Comparison of ENCODE assay signal across 7 mouse cellular contexts in the genomic region with DNA sequence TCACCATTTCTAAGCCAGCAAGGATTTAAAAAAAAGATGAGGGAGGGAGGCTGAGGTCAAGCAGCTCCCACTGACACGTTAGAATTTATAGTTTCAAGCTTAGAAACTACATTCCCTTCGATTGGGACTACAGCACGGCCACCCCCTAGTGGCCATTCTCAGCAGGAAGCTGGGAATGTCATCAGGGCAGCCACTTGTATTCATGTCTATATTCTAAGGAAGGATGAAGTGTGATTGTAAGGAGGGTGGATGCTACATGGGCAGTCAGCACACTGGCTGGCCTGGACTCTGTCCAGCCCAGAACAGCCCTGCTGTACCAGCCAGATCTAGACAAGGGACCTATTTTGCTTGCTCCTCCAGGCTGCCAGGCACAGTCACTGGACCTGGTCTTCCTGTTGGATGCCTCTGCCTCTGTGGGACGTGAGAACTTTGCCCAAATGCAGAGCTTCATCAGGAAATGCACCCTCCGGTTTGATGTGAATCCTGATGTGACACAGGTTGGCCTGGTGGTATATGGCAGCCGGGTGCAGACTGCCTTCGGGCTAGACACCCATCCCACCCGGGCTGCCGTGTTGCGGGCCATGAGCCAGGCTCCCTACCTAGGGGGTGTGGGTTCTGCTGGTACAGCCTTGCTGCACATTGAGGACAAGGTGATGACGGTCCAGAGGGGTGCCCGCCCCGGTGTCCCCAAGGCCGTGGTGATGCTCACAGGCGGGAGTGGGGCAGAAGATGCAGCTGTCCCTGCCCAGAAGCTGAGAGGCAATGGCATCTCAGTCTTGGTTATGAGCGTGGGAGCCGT. TPM values are rescaled to one million over a fixed set of nuclear protein-coding genes. Genes with fewer than 3 reads are reported as not detected.
DNase-seq lines count a peak whose midpoint lies in the region; ATAC-seq and TF ChIP-seq lines count a peak whose summit lies in the region.

No protein-coding gene starts in this region.

- TF ChIP-seq CTCF in lung, embryonic 14.5 days (IDR thresholded peaks at IDR 0.05; ENCODE audit: low read depth): peak; percentile 97

- no peaks in the 10 kb centered on the region for H3K9me3 ChIP-seq in lung, embryonic 14.5 days (ENCODE audit: low read depth, low read length)
- no peaks in the 10 kb centered on the region for H3K9me3 ChIP-seq in midbrain, embryonic 11.5 days (ENCODE audit: control insufficient read depth, low read length)

- no peak overlapping the region for H3K4me2 ChIP-seq in lung, embryonic 14.5 days
- no peak overlapping the region for H3K4me2 ChIP-seq in midbrain, embryonic 11.5 days

- H3K4me1 ChIP-seq in lung, embryonic 14.5 days (ENCODE audit: insufficient read depth): 0 out of 2 replicates have a peak, but pooled peaks cover 4% of the 10 kb centered on the region
- H3K4me1 ChIP-seq in midbrain, embryonic 11.5 days (ENCODE audit: control insufficient read depth, insufficient read depth, low read length): peaks cover 2% of the 10 kb centered on the region; the same call in 1 of the 2 replicates

- no peak overlapping the region for H3K27ac ChIP-seq in lung, embryonic 14.5 days (ENCODE audit: low read depth)
- H3K27ac ChIP-seq in midbrain, embryonic 11.5 days (ENCODE audit: low read depth, low read length): no peak overlapping the region

- peak; percentile 29; the same call in 1 of the 2 replicates for ATAC-seq in lung, embryonic 14.5 days (ENCODE audit: insufficient read depth)
- ATAC-seq in midbrain, embryonic 11.5 days (ENCODE audit: low FRiP score): no peak

- H3K9ac ChIP-seq in lung, embryonic 14.5 days: no peak overlapping the region
- no peak overlapping the region for H3K9ac ChIP-seq in midbrain, embryonic 11.5 days (ENCODE audit: low read length)

- H3K27me3 ChIP-seq in lung, embryonic 14.5 days (ENCODE audit: insufficient read depth, low read length): no peaks in the 10 kb centered on the region
- no peaks in the 10 kb centered on the region for H3K27me3 ChIP-seq in midbrain, embryonic 11.5 days (ENCODE audit: control insufficient read depth, insufficient read depth, low read length)

- H3K36me3 ChIP-seq in lung, embryonic 14.5 days (ENCODE audit: insufficient read depth): peaks cover 14% of the 10 kb centered on the region; the same call in 1 of the 2 replicates
- no peaks in the 10 kb centered on the region for H3K36me3 ChIP-seq in midbrain, embryonic 11.5 days (ENCODE audit: control insufficient read depth, insufficient read depth, low read length)

- no peak overlapping the region for H3K4me3 ChIP-seq in lung, embryonic 14.5 days (ENCODE audit: low read depth, low read length)
- H3K4me3 ChIP-seq in midbrain, embryonic 11.5 days (ENCODE audit: low read depth, low read length): no peak overlapping the region

- DNase-seq in lung, embryonic 14.5 days: peak; percentile 89
- no peak for DNase-seq in lung, adult 18-20 months
- peak; percentile 77 for DNase-seq in brain, adult 2 months (ENCODE audit: low read depth, low spot score)
- peak; percentile 29 to 38 for DNase-seq in frontal cortex, postnatal 14 days (ENCODE audit: low spot score in 2 of 2)
- DNase-seq in layer of hippocampus, adult 9-10 months (ENCODE audit: low spot score): peak; percentile 20
- peak; percentile 90 for DNase-seq in midbrain, embryonic 11.5 days (ENCODE audit: low spot score, missing footprints)
- DNase-seq in telencephalon, adult 2 months (ENCODE audit: low read depth, low spot score): peak; percentile 27

- WGBS in lung, embryonic 14.5 days: 72% methylated on average over 17 of the region's 17 CpGs
- WGBS in midbrain, embryonic 11.5 days: 77% methylated on average over 17 of the region's 17 CpGs

RNA-seq across cellular contexts. Expression of a gene that starts 34.6 kb away (rescaled TPM):
- 10.3 and 11.5 TPM in 2 replicates for polyA plus RNA-seq in lung, embryonic 14.5 days (2014; fragmentation: Nextera tagmentation; extraction: Ambion mirVana)
- 0.18 and 0.26 TPM in 2 replicates for polyA plus RNA-seq in midbrain, embryonic 11.5 days (2014; fragmentation: Nextera tagmentation; extraction: Ambion mirVana)

Comparison
In these comparisons a context has a peak if more than half of its experiments do, and no peak if none do; other contexts are left out.
1. DNase-seq: peak in lung, embryonic 14.5 days (single experiment), brain, adult 2 months (single experiment), frontal cortex, postnatal 14 days (2 of 2), layer of hippocampus, adult 9-10 months (single experiment), midbrain, embryonic 11.5 days (single experiment) and telencephalon, adult 2 months (single experiment); none in lung, adult 18-20 months (0 of 2).